Mouse (Mus musculus) hindbrain, embryonic 15.5 days (tissue): Measurements from ENCODE around the gene Prodh2. TPM values are rescaled to one million over a fixed set of nuclear protein-coding genes. Genes with fewer than 3 reads are reported as not detected.

Experiments used
- ATAC-seq: fragments of 200-750 bp; cut with Nextera tagmentation; 2 replicates; pipeline ENCODE4 v1.8.0; 2017; ENCODE audit warnings: low read depth, moderate number of reproducible peaks, moderate TSS enrichment; ENCODE audit not compliant: low FRiP score
- H3K27ac ChIP-seq: fragments of 300-500 bp; sonication (generic); replicated peaks from 2 replicates; pipeline ENCODE4 v1.5.1; 2015; ENCODE audit warnings: mild to moderate bottlenecking, inconsistent platforms
- H3K27me3 ChIP-seq: fragments of 300-500 bp; sonication (generic); 2 replicates; pipeline ENCODE4 v1.6.1; 2015; ENCODE audit warnings: control low read depth, inconsistent platforms
- H3K36me3 ChIP-seq: fragments of 300-500 bp; sonication (generic); 2 replicates; pipeline ENCODE4 v1.6.1; 2015; ENCODE audit warnings: control low read depth, inconsistent platforms
- H3K4me1 ChIP-seq: fragments of 300-500 bp; sonication (generic); replicated peaks from 2 replicates; pipeline ENCODE4 v1.6.1; 2015; ENCODE audit warnings: control low read depth, inconsistent platforms
- H3K4me2 ChIP-seq: fragments of 300-500 bp; sonication (generic); 2 replicates; pipeline ENCODE4 v1.6.1; 2015; ENCODE audit warnings: moderate library complexity, mild to moderate bottlenecking, inconsistent platforms
- H3K4me3 ChIP-seq: fragments of 300-500 bp; sonication (generic); 2 replicates; pipeline ENCODE4 v1.5.1; 2015; ENCODE audit warnings: mild to moderate bottlenecking, inconsistent platforms
- H3K9ac ChIP-seq: fragments of 300-500 bp; sonication (generic); 2 replicates; pipeline ENCODE4 v1.6.1; 2015; ENCODE audit warnings: inconsistent platforms
- H3K9me3 ChIP-seq: fragments of 300-500 bp; sonication (generic); 2 replicates; pipeline ENCODE4 v1.6.1; 2016; ENCODE audit warnings: control low read depth, inconsistent platforms
- WGBS: fragments of 180-500 bp; shearing (Covaris S2); methylation state at CpG from one replicate; pipeline ENCODE4 v1.1.7; 2015; 5-methylcytosine and 5-hydroxymethylcytosine counted together
- polyA plus RNA-seq: library from polyadenylated mRNA; unstranded; fragments of >200 nt; fragmentation: Nextera tagmentation; extraction: Ambion mirVana; gene quantifications from 2 replicates; pipeline ENCODE4 v1.2.1, GENCODE M21; 2015

The Prodh2 gene
- polyA plus RNA-seq, 1 experiment from 2014 or later = 0.36 TPM

DNA sequence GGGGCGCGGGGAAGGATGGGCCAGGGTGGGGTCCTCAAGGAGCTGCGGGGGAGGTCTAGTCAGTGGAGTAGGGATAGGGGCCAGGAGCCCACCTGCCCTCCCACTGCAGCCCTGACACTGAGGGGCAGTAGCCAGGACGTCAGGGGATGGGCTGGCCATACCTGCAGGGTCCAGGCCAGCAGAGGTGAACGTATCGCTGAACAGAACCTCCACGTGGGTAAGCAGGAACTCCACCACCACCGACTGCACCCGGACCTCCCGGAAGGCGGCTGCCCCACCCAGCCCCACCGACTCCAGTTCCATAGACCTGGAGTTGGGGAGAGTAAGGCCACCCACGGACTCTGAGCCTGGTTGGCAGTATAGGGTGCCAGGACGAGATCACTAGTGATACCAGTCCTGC lies 33.6 kb downstream of the Prodh2 start:
- 84% methylated on average over 14 of the region's 14 CpGs for WGBS
- Histone ChIP-seq H3K4me3 (no peak overlapping the region), H3K27ac (no peak overlapping the region), H3K4me1 (peaks cover 13% of the 10 kb centered on the region), H3K27me3 (no peaks in the 10 kb centered on the region), H3K36me3 (peaks cover 89% of the 10 kb centered on the region), H3K9me3 (no peaks in the 10 kb centered on the region), H3K9ac (no peak overlapping the region), H3K4me2 (no peak overlapping the region)
- no peak for ATAC-seq

DNA sequence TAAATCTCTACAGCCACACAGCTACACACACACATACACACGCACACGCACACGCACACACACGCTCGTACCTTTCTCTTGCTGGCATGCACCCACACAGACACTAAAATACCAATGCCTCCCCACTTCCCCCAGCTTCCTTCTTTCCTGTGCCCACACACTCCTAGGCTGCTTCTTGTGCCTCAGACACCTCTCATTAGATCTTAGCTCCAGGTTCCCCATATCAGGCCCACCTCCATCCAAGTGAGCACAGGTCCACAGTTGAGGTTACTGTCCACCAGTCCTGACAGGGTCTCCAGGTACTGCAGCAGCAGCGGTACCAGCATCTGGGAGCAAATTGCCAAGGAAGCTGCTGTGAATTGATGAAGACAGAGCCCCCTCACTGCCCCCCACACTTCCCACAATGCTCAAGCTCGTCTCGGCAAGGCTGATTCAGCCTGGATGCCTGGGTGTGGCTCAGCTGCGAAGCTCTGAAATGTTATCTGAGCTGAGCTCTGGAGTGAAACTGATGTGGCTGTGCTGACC lies 37.9 kb downstream of the Prodh2 start:
- 80% methylated on average over 9 of the region's 9 CpGs for WGBS
- Histone ChIP-seq H3K4me1 (peaks cover 47% of the 10 kb centered on the region), H3K4me2 (peak overlapping the region; percentile 86), H3K36me3 (peaks cover 60% of the 10 kb centered on the region), H3K4me3 (no peak overlapping the region), H3K9me3 (no peaks in the 10 kb centered on the region), H3K27ac (no peak overlapping the region), H3K27me3 (no peaks in the 10 kb centered on the region), H3K9ac (0 out of 2 replicates have a peak overlapping the region, but pooled peaks have one; percentile 8)
- ATAC-seq = no peak

DNA sequence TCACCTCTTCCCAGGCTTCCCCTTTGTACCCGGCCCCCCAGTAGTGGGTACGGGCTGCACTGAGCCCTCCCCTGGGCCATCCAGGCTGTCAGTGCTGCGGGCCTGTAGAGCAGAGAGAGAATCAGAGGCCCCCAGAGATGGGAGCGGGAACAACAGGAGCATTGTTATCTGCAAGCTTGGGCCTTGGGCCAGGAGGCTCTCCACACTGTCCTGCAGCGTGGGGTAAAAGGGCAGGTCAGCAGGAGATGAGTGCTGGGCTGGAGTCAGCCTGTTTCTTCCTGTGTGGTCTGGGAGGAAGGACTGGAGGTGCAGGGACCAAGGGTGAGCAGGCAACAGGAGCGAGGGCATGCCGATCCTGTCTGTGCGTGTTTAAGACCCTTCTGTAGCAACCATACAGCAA lies 39.5 kb downstream of the Prodh2 start:
- H3K4me3 ChIP-seq = peak overlapping the region; percentile 92
- H3K9me3 ChIP-seq = no peaks in the 10 kb centered on the region
- H3K27ac ChIP-seq = peak overlapping the region; percentile 44
- peak overlapping the region; percentile 94 for H3K9ac ChIP-seq
- H3K4me1 ChIP-seq = peaks cover 47% of the 10 kb centered on the region
- no peaks in the 10 kb centered on the region for H3K27me3 ChIP-seq
- H3K36me3 ChIP-seq = peaks cover 45% of the 10 kb centered on the region
- 5% methylated on average over 8 of the region's 8 CpGs for WGBS
- peak overlapping the region; percentile 86 for H3K4me2 ChIP-seq
- no peak for ATAC-seq

DNA sequence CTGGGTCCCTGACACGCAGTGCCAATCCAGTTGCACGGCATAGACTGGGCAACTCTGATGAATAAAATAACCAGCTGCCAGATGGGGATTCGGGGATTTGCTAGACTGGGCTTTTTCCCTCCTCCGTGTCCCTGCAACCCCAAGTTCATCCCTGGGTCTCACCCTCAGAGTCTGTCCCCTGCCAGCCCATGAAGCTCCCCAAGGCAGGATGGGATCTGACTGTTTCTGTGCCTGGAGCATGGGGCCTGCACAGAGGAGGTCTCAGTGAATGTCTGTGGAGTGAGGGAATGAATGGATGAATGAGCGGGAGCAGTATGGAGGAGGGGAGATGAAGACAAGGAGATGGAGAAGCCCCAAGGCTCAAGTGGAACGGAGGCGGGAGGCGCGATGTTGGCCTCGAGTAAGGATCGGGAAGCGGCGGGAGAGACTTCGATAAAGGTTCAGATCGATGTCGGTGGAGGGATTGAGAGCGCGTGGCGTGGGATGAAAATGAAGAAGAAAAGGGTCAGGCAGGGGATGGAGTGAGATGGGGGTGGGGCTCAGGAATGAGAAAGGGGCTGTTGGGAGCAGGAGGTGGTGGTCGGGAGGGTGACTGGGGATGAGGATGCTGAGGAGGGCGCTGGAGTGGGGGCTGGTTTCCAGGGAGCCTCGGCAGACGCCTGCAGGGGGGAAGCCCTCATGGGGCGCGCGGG lies 40.7 kb downstream of the Prodh2 start:
- H3K36me3 ChIP-seq = peaks cover 34% of the 10 kb centered on the region
- H3K4me3 ChIP-seq = peak overlapping the region; percentile 92
- no peaks in the 10 kb centered on the region for H3K27me3 ChIP-seq
- no peaks in the 10 kb centered on the region for H3K9me3 ChIP-seq
- peak; percentile 52 for ATAC-seq
- peak overlapping the region; percentile 97 for H3K27ac ChIP-seq
- H3K9ac ChIP-seq = peak overlapping the region; percentile 94
- peak overlapping the region; percentile 86 for H3K4me2 ChIP-seq
- WGBS = 3% methylated on average over 22 of the region's 26 CpGs
- peaks cover 47% of the 10 kb centered on the region for H3K4me1 ChIP-seq

DNA sequence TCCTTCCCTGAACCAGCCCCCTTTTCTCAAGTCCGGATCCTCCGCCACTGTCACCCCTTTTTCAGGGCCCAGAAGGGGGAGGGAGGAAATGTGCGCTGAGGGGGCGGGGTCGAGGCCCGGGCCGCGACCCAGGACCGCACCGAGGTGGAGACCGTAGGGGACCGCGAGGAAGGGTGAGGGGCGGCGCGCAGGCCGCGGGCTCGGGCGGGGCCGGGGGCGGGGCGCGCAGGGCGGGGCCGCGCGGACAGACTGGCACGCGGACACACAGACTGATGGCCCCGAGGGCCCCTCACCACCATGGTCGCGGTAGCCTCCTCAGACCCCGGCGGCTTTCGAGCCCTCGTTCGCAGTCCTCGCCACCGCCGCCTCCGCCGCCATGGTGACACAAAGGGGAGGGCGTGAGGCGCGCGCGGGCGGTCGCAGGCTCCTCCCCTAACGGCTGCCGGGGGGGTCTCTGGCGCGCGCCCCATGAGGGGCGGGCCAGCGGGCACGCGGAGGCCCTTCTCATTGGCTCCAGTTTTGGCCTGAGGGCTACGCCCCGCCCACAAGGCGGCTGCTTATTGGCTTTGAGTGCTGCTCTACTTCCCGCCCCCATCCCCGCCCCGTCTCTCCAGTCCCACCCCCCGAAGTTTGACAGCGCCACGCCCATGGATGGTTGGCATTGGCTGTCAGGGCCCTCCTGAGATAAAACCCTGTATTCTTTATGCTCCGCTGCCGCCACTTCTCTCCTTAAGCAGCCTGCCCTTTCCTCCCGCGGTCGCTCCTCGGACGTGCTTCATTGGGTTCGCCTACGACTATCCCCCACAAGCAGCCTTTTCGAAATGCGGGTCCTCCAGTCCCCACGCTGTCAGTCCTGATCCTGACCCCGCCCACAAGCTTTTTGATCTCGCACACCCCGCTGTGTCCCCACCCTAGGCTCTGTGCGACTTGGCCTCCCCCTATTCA lies 41.5 kb downstream of the Prodh2 start, which contains the start of gene Arhgap33:
Gene Arhgap33 (minus strand): TSS at position 428 of the 945 bp plus-strand sequence.
- H3K4me3 ChIP-seq = peak within 1 kb of the TSS; percentile 92
- H3K9me3 ChIP-seq = no peaks in the 10 kb centered on the region
- WGBS = under 1% methylated on average over 81 of the region's 84 CpGs
- peak within 1 kb of the TSS; percentile 94 for H3K9ac ChIP-seq
- peaks cover 29% of the 10 kb centered on the region for H3K36me3 ChIP-seq
- ATAC-seq = peak; percentile 93
- H3K4me1 ChIP-seq = peaks cover 47% of the 10 kb centered on the region
- peak within 1 kb of the TSS; percentile 86 for H3K4me2 ChIP-seq
- no peaks in the 10 kb centered on the region for H3K27me3 ChIP-seq
- H3K27ac ChIP-seq = peak within 1 kb of the TSS; percentile 97

DNA sequence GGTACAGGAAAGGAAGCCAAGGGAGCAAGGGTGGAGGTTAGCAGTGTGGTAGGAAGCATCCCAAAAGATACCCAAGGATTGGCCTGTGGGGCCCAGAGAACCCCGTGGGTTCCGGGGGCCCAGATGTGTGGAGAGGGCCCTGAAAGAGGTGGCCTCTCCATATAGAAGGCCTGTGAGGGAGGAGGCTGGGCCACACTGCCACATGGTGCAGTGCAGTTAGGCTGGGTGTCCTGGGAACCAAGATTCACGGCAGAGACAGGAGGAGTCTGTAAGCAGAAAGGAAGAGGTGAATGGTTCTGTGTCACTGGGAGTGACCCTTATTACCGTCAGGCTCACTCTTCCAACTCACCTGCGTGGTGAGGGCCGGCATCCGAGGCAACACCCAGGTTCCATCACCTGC lies 47.1 kb downstream of the Prodh2 start:
- ATAC-seq = 0 out of 2 replicates have a peak, but pooled peaks have one; percentile 24
- Histone ChIP-seq H3K36me3 (peaks cover 13% of the 10 kb centered on the region), H3K9ac (no peak overlapping the region), H3K9me3 (no peaks in the 10 kb centered on the region), H3K4me2 (no peak overlapping the region), H3K27me3 (no peaks in the 10 kb centered on the region), H3K4me3 (no peak overlapping the region), H3K27ac (no peak overlapping the region), H3K4me1 (peaks cover 7% of the 10 kb centered on the region)
- 94% methylated on average over 7 of the region's 7 CpGs for WGBS

DNA sequence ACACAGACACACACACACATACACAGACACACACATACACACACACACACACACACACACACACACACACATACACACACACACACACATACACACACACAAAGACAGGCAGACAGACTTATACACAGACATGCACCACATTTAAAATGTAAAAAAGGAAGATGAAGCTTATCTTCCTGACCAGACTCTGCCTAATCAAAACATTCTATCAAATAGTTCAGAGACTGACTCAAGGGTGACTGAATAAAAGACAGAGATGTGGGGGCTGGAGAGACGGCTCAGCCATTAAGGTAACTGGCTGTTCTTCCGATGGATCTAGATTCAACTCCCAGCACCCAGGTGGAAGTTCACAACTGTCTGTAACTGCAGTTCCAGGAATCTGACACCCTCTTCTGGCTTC lies 50.9 kb downstream of the Prodh2 start:
- H3K27me3 ChIP-seq = no peaks in the 10 kb centered on the region
- H3K4me1 ChIP-seq = no peaks in the 10 kb centered on the region
- ATAC-seq = no peak
- 98% methylated on average over 2 of the region's 2 CpGs for WGBS
- H3K36me3 ChIP-seq = peaks cover 22% of the 10 kb centered on the region
- no peaks in the 10 kb centered on the region for H3K9me3 ChIP-seq
- no peak overlapping the region for H3K4me3 ChIP-seq
- no peak overlapping the region for H3K9ac ChIP-seq
- H3K4me2 ChIP-seq = no peak overlapping the region
- no peak overlapping the region for H3K27ac ChIP-seq

DNA sequence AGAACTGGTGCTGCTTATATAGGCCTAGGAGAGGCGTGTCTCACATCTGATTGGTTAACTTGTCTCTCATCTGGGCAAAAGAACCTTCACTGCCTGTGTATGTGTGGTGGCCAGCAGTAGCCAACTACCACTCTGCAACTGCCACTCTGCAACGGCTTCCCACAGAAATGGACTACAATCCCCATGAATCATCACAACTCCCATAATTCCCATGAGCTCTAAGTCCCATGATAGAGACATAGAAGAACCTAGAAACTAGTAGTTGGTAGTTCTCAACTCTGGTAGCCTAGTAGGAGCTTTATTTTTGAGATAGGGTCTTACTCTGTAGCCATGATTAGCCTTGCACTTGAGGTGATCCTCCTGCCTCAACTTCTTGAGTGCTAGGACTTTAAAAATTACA lies 56.5 kb downstream of the Prodh2 start:
- WGBS = 90% methylated on average over 2 of the region's 2 CpGs
- Histone ChIP-seq H3K27ac (no peak overlapping the region), H3K36me3 (peaks cover 12% of the 10 kb centered on the region; the same call in 1 of the 2 replicates), H3K9me3 (no peaks in the 10 kb centered on the region), H3K27me3 (no peaks in the 10 kb centered on the region), H3K4me3 (no peak overlapping the region), H3K4me2 (no peak overlapping the region), H3K4me1 (peaks cover 15% of the 10 kb centered on the region), H3K9ac (no peak overlapping the region)
- no peak for ATAC-seq

DNA sequence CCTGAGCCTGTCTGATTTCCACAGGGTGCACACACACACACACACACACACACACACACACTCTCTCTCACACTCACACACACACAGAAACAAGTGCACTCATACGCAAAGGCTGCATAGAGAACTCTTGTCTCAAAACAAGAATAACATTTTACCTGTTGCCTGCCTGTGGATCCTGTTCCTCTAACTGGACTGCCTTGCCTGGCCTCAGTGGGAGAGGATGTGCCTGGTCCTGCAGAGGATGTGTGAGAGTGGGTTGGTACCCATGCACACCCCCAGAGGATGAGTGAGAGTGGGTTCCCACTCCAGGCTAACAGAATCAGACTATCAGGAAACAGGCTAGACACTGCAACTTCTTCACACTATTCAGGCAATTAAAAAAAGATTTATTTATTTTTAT lies 57.2 kb downstream of the Prodh2 start:
- 100% methylated on average over 1 of the region's 1 CpGs for whole genome bisulfite sequencing
- Histone ChIP-seq H3K27me3 (no peaks in the 10 kb centered on the region), H3K4me2 (no peak overlapping the region), H3K4me3 (no peak overlapping the region), H3K9ac (no peak overlapping the region), H3K36me3 (peaks cover 17% of the 10 kb centered on the region), H3K4me1 (peaks cover 15% of the 10 kb centered on the region), H3K9me3 (no peaks in the 10 kb centered on the region), H3K27ac (no peak overlapping the region)
- ATAC-seq = no peak

DNA sequence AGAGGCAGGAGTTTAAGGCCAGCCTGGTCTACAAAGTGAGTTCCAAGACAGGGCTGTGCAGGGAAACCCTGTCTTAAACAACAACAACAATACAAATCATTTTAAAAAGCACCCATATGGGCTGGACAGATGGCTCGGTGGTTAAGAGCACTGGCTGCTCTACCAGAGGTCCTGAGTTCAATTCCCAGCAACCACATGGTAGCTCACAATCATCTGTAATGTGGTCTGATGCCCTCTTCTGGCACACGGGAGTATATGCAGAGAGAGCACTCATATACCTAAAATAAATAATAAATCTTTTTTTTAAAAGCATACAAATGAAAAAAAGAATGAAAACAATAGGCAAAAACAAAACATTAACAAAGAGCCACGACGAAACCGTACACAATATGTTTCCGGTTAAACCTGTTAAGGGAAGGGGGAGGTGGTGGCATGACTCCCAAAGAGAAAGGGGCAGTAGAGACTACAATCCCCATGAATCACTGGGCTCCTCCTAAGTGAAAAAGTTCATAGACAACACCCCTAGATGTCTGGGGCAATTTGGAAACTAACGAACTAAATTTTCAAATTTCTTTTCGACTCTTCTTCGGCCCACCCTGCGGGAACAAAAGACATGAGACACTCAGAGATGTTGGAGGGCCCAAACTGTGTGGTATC lies 58.2 kb downstream of the Prodh2 start:
- Histone ChIP-seq H3K9ac (peak overlapping the region; percentile 58), H3K27ac (peak overlapping the region; percentile 97), H3K4me2 (peak overlapping the region; percentile 88), H3K4me1 (peaks cover 15% of the 10 kb centered on the region), H3K9me3 (no peaks in the 10 kb centered on the region), H3K4me3 (peak overlapping the region; percentile 78), H3K27me3 (no peaks in the 10 kb centered on the region), H3K36me3 (peaks cover 23% of the 10 kb centered on the region)
- peak; percentile 55 for ATAC-seq
- WGBS = 3% methylated on average over 10 of the region's 10 CpGs

DNA sequence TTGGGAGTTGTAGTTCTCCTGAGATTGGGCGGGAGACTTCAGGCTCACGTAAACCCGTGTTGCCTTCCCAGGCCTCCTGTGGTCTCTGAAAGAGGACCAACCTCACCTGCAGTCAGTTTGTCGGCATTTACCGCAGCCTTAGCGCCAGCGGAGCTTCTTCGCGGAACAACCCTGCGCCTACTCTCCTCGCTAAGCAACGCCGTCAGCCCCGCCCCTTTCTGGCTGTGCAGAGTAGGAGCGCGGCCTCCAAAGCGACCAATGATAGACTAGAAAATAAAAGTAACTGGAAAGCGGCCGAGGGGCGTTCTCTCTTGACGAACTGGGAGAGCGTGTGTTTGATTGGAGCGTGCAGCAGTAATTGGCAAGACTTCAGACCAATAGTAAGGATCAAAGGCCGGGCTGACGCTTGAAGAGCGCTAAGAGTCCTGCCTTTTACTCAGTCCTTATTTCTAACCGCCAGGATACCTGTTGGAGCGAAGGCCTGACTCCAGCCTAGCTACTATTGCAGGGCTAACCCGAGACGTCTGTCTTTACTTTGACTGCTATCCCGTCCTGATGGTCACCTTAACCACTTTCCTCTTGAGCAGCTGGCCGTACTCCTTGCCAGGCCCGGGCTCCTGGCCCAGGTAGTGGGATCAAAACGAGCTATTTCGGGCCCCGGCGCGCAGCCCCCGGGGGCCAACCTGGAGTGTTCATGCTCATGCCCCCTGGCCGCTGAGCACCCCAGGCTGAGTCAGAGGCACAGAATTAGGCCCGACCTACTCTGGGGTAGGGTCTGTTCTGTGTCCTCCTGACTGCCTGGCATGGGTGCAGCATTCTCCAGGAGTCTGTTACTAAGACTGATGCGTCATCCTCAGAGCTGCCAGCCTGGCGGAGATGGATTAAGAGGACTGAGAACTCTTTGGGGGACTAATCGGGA lies 58.9 kb downstream of the Prodh2 start, which contains the start of the genes Hspb6 and Proser3:
Gene Hspb6 (plus strand): TSS at position 77 of the 919 bp plus-strand sequence.
Gene Proser3 (minus strand): TSS at position 198 of the 919 bp plus-strand sequence.
- Histone ChIP-seq H3K9me3 (no peaks in the 10 kb centered on the region), H3K27ac (peak within 1 kb of the TSS; percentile 97), H3K4me1 (peaks cover 15% of the 10 kb centered on the region), H3K4me3 (peak within 1 kb of the TSS; percentile 78), H3K27me3 (no peaks in the 10 kb centered on the region), H3K9ac (peak within 1 kb of the TSS; percentile 58), H3K4me2 (peak within 1 kb of the TSS; percentile 88), H3K36me3 (peaks cover 30% of the 10 kb centered on the region)
- ATAC-seq = peak; percentile 95
- under 1% methylated on average over 44 of the region's 44 CpGs for WGBS
